Mouse (Mus musculus): ENCODE results near the gene Gm29776. TPM values are rescaled to one million over a fixed set of nuclear protein-coding genes. Genes with fewer than 3 reads are reported as not detected.

The Gm29776 gene
- polyA plus RNA-seq, 1 experiment from 2014 or later: 0.25 TPM

GRCm38 (mm10) chr14:54705844-54706243, 7.2 kb upstream of the Gm29776 start:
- DNase-seq (ENCODE audit: low spot score) (no peak), ATAC-seq (ENCODE audit: insufficient number of reproducible peaks, low FRiP score, low TSS enrichment, low read depth) (no peak)
- no peaks in the 10 kb centered on the region for H3K9me3 ChIP-seq (ENCODE audit: control insufficient read depth, low read length)
- 50% methylated on average over 5 of the region's 5 CpGs for WGBS
- H3K36me3 ChIP-seq (ENCODE audit: control insufficient read depth, insufficient read depth, low read length): no peaks in the 10 kb centered on the region
- H3K9ac ChIP-seq (ENCODE audit: low read length): no peak overlapping the region
- H3K4me3 ChIP-seq (ENCODE audit: low read depth, low read length): no peak overlapping the region
- 0 out of 2 replicates have a peak, but pooled peaks cover 4% of the 10 kb centered on the region for H3K27me3 ChIP-seq (ENCODE audit: control insufficient read depth, insufficient read depth, low read length)
- no peak overlapping the region for H3K27ac ChIP-seq (replicated peaks; ENCODE audit: low read depth, low read length)
- no peak overlapping the region for H3K4me2 ChIP-seq (ENCODE audit: low read depth, severe bottlenecking)
- H3K4me1 ChIP-seq (ENCODE audit: control insufficient read depth, insufficient read depth, low read length): no peaks in the 10 kb centered on the region

- Histone ChIP-seq H3K9ac (ENCODE audit: low read length) (no peak overlapping the region), H3K36me3 (ENCODE audit: control insufficient read depth, insufficient read depth, low read length) (no peaks in the 10 kb centered on the region), H3K9me3 (ENCODE audit: control insufficient read depth, low read length) (no peaks in the 10 kb centered on the region), H3K4me1 (ENCODE audit: control insufficient read depth, insufficient read depth, low read length) (no peaks in the 10 kb centered on the region), H3K27ac (replicated peaks; ENCODE audit: low read depth, low read length) (no peak overlapping the region), H3K27me3 (ENCODE audit: control insufficient read depth, insufficient read depth, low read length) (0 out of 2 replicates have a peak, but pooled peaks cover 2% of the 10 kb centered on the region), H3K4me3 (ENCODE audit: low read depth, low read length) (no peak overlapping the region), H3K4me2 (ENCODE audit: low read depth, severe bottlenecking) (no peak overlapping the region)
- DNase-seq (ENCODE audit: low spot score): no peak
- WGBS: 71% methylated on average over 10 of the region's 10 CpGs
- ATAC-seq (ENCODE audit: insufficient number of reproducible peaks, low FRiP score, low TSS enrichment, low read depth): no peak
These were observed 4.6 kb upstream of the Gm29776 start for GRCm38 (mm10) chr14:54703207-54703606.

GRCm38 (mm10) chr14:54701298-54701697, 2.7 kb upstream of the Gm29776 start:
- Histone ChIP-seq H3K4me2 (ENCODE audit: low read depth, severe bottlenecking) (no peak overlapping the region), H3K27ac (replicated peaks; ENCODE audit: low read depth, low read length) (no peak overlapping the region), H3K4me1 (ENCODE audit: control insufficient read depth, insufficient read depth, low read length) (no peaks in the 10 kb centered on the region), H3K9me3 (ENCODE audit: control insufficient read depth, low read length) (no peaks in the 10 kb centered on the region), H3K27me3 (ENCODE audit: control insufficient read depth, insufficient read depth, low read length) (0 out of 2 replicates have a peak, but pooled peaks cover 2% of the 10 kb centered on the region), H3K36me3 (ENCODE audit: control insufficient read depth, insufficient read depth, low read length) (no peaks in the 10 kb centered on the region), H3K4me3 (ENCODE audit: low read depth, low read length) (no peak overlapping the region), H3K9ac (ENCODE audit: low read length) (no peak overlapping the region)
- peak; percentile 87 for DNase-seq (ENCODE audit: low spot score)
- 11% methylated on average over 6 of the region's 6 CpGs for WGBS
- ATAC-seq (ENCODE audit: insufficient number of reproducible peaks, low FRiP score, low TSS enrichment, low read depth): 0 out of 2 replicates have a peak, but pooled peaks have one; percentile 47

- no peaks in the 10 kb centered on the region for H3K4me1 ChIP-seq (ENCODE audit: control insufficient read depth, insufficient read depth, low read length)
- H3K4me3 ChIP-seq (ENCODE audit: low read depth, low read length): no peak overlapping the region
- no peak for ATAC-seq (ENCODE audit: insufficient number of reproducible peaks, low FRiP score, low TSS enrichment, low read depth)
- WGBS: 32% methylated on average over 3 of the region's 3 CpGs
- no peak overlapping the region for H3K4me2 ChIP-seq (ENCODE audit: low read depth, severe bottlenecking)
- 0 out of 2 replicates have a peak, but pooled peaks cover 2% of the 10 kb centered on the region for H3K27me3 ChIP-seq (ENCODE audit: control insufficient read depth, insufficient read depth, low read length)
- H3K9ac ChIP-seq (ENCODE audit: low read length): no peak overlapping the region
- H3K9me3 ChIP-seq (ENCODE audit: control insufficient read depth, low read length): no peaks in the 10 kb centered on the region
- H3K36me3 ChIP-seq (ENCODE audit: control insufficient read depth, insufficient read depth, low read length): no peaks in the 10 kb centered on the region
- H3K27ac ChIP-seq (replicated peaks; ENCODE audit: low read depth, low read length): no peak overlapping the region
- no peak for DNase-seq (ENCODE audit: low spot score)
These were observed 953 bp upstream of the Gm29776 start for GRCm38 (mm10) chr14:54699586-54699985.

- Histone ChIP-seq H3K9me3 (ENCODE audit: control insufficient read depth, low read length) (no peaks in the 10 kb centered on the region), H3K27me3 (ENCODE audit: control insufficient read depth, insufficient read depth, low read length) (no peaks in the 10 kb centered on the region), H3K36me3 (ENCODE audit: control insufficient read depth, insufficient read depth, low read length) (no peaks in the 10 kb centered on the region; the same call in 1 of the 2 replicates), H3K9ac (ENCODE audit: low read length) (no peak overlapping the region), H3K4me2 (ENCODE audit: low read depth, severe bottlenecking) (no peak overlapping the region), H3K4me1 (ENCODE audit: control insufficient read depth, insufficient read depth, low read length) (no peaks in the 10 kb centered on the region), H3K4me3 (ENCODE audit: low read depth, low read length) (no peak overlapping the region), H3K27ac (replicated peaks; ENCODE audit: low read depth, low read length) (no peak overlapping the region)
- DNase-seq (ENCODE audit: low spot score) (no peak), ATAC-seq (ENCODE audit: insufficient number of reproducible peaks, low FRiP score, low TSS enrichment, low read depth) (no peak)
- 82% methylated on average over 4 of the region's 4 CpGs for WGBS
These were observed 1.9 kb downstream of the Gm29776 start for GRCm38 (mm10) chr14:54696752-54697151.

GRCm38 (mm10) chr14:54695042-54695441, 3.6 kb downstream of the Gm29776 start:
- WGBS: 76% methylated on average over 6 of the region's 6 CpGs
- no peak overlapping the region for H3K4me2 ChIP-seq (ENCODE audit: low read depth, severe bottlenecking)
- H3K27ac ChIP-seq (replicated peaks; ENCODE audit: low read depth, low read length): no peak overlapping the region
- H3K4me1 ChIP-seq (ENCODE audit: control insufficient read depth, insufficient read depth, low read length): no peaks in the 10 kb centered on the region
- H3K9me3 ChIP-seq (ENCODE audit: control insufficient read depth, low read length): no peaks in the 10 kb centered on the region
- H3K27me3 ChIP-seq (ENCODE audit: control insufficient read depth, insufficient read depth, low read length): no peaks in the 10 kb centered on the region
- H3K9ac ChIP-seq (ENCODE audit: low read length): no peak overlapping the region
- H3K36me3 ChIP-seq (ENCODE audit: control insufficient read depth, insufficient read depth, low read length): peaks cover 6% of the 10 kb centered on the region; the same call in 1 of the 2 replicates
- no peak for ATAC-seq (ENCODE audit: insufficient number of reproducible peaks, low FRiP score, low TSS enrichment, low read depth)
- no peak for DNase-seq (ENCODE audit: low spot score)
- no peak overlapping the region for H3K4me3 ChIP-seq (ENCODE audit: low read depth, low read length)

- peaks cover 12% of the 10 kb centered on the region; the same call in 1 of the 2 replicates for H3K4me1 ChIP-seq (ENCODE audit: control insufficient read depth, insufficient read depth, low read length)
- H3K36me3 ChIP-seq (ENCODE audit: control insufficient read depth, insufficient read depth, low read length): peaks cover 19% of the 10 kb centered on the region; the same call in 1 of the 2 replicates
- ATAC-seq (ENCODE audit: insufficient number of reproducible peaks, low FRiP score, low TSS enrichment, low read depth) (no peak), DNase-seq (ENCODE audit: low spot score) (no peak)
- H3K27me3 ChIP-seq (ENCODE audit: control insufficient read depth, insufficient read depth, low read length): no peaks in the 10 kb centered on the region
- H3K27ac ChIP-seq (replicated peaks; ENCODE audit: low read depth, low read length): no peak overlapping the region
- peak overlapping the region; percentile 84 for H3K4me3 ChIP-seq (ENCODE audit: low read depth, low read length)
- H3K4me2 ChIP-seq (ENCODE audit: low read depth, severe bottlenecking): peak overlapping the region; percentile 60
- peak overlapping the region; percentile 94 for H3K9ac ChIP-seq (ENCODE audit: low read length)
- H3K9me3 ChIP-seq (ENCODE audit: control insufficient read depth, low read length): no peaks in the 10 kb centered on the region
- 5% methylated on average over 8 of the region's 8 CpGs for WGBS
These were observed 11.4 kb downstream of the Gm29776 start for GRCm38 (mm10) chr14:54687251-54687650.

- DNase-seq (ENCODE audit: low spot score) (peak; percentile 100), ATAC-seq (ENCODE audit: insufficient number of reproducible peaks, low FRiP score, low TSS enrichment, low read depth) (peak; percentile 96)
- no peaks in the 10 kb centered on the region for H3K9me3 ChIP-seq (ENCODE audit: control insufficient read depth, low read length)
- H3K27ac ChIP-seq (replicated peaks; ENCODE audit: low read depth, low read length): peak within 1 kb of the TSS; percentile 88
- H3K9ac ChIP-seq (ENCODE audit: low read length): peak within 1 kb of the TSS; percentile 94
- peaks cover 12% of the 10 kb centered on the region; the same call in 1 of the 2 replicates for H3K4me1 ChIP-seq (ENCODE audit: control insufficient read depth, insufficient read depth, low read length)
- WGBS: 0% methylated on average over 44 of the region's 44 CpGs
- peaks cover 19% of the 10 kb centered on the region; the same call in 1 of the 2 replicates for H3K36me3 ChIP-seq (ENCODE audit: control insufficient read depth, insufficient read depth, low read length)
- H3K4me2 ChIP-seq (ENCODE audit: low read depth, severe bottlenecking): peak within 1 kb of the TSS; percentile 72
- peak within 1 kb of the TSS; percentile 84 for H3K4me3 ChIP-seq (ENCODE audit: low read depth, low read length)
- H3K27me3 ChIP-seq (ENCODE audit: control insufficient read depth, insufficient read depth, low read length): no peaks in the 10 kb centered on the region
These were observed 12.0 kb downstream of the Gm29776 start, which contains the start of gene Acin1 for GRCm38 (mm10) chr14:54686522-54687143. Acin1 (minus strand) TSS chr14:54686931.

All from limb, embryonic 11.5 days (tissue).